ENCODE assay signal across 31 mouse cellular contexts in the genomic region with DNA sequence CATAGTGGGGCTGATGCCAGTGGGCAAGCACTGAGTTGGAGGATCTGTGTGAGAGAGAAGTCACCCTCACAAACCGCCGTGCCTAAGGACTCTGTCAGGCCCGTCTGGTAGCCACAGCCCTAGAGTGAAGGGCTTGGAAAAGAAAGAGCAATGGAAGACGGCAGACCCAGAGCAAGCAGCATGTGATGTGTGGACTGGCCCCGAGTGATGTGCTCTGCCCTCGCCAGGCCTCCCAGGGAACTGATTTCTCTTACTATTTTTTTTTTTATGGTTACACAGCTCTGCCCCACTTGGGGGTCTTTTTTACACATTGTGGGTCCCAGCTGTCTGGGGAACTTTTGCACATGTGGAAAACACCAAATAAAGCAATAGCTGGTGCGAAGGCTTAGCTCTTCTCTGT. TPM values are rescaled to one million over a fixed set of nuclear protein-coding genes. Genes with fewer than 3 reads are reported as not detected.
DNase-seq lines count a peak whose midpoint lies in the region; ATAC-seq and TF ChIP-seq lines count a peak whose summit lies in the region.
"Had no signal": no experiment of that assay in that cellular context is flagged by ENCODE, and none has a peak within 500 bp of the region (broad histone marks: within the 10 kb centered on the region; RNA-seq: fewer than 3 reads in every experiment).

No protein-coding gene starts in this region.

- intact Hi-C loops in gastrocnemius, postnatal 14 days (cut with DNase I; ENCODE audit: low total_unique reads) = no loop called here

- H3K9ac ChIP-seq in CH12.LX (ENCODE audit: insufficient read depth, low read depth) = no peak overlapping the region
- no peak overlapping the region for H3K9ac ChIP-seq in ES-E14 (ENCODE audit: insufficient read depth, low read depth, low read length, poor library complexity, severe bottlenecking)
- H3K9ac ChIP-seq in stomach, postnatal 0 days (ENCODE audit: low read length) = no peak overlapping the region
- H3K9ac ChIP-seq: heart, embryonic 13.5 days; hindbrain, embryonic 14.5 days had no signal

- peak; percentile 5 for DNase-seq in gastrocnemius, postnatal 10 days
- no peak for DNase-seq in gastrocnemius, postnatal 14 days
- DNase-seq in CH12.LX (ENCODE audit: extremely low read depth) (no peak), ES-E14 (ENCODE audit: low read depth, low spot score) (no peak)
- no peak for DNase-seq in stomach, postnatal 0 days (ENCODE audit: low spot score)
- no peak for DNase-seq in heart, adult 9 months (ENCODE audit: low spot score in 2 of 2)
- DNase-seq in lung, postnatal 14 days = no peak
- DNase-seq: adrenal gland, postnatal 10 days; adrenal gland, postnatal 36 days; B cell, adult 2 months; cerebellum, adult 18-20 months; cerebellum, adult 9-10 months; cerebellum, postnatal 14 days; heart, adult 11 months; heart, postnatal 14 days; heart, postnatal 4 days; kidney, adult 11 months had no signal

- no peak for TF ChIP-seq POLR2A in CH12.LX (IDR thresholded peaks at IDR 0.05; ENCODE audit: low read depth, low read length)

- no peaks in the 10 kb centered on the region for H3K36me3 ChIP-seq in CH12.LX (replicated peaks in 1 of 2; ENCODE audit: control insufficient read depth in 1 of 2, insufficient read depth in 1 of 2, low read length in 1 of 2)
- peaks cover 2% of the 10 kb centered on the region; the same call in 1 of the 2 replicates for H3K36me3 ChIP-seq in ES-E14 (ENCODE audit: control insufficient read depth, insufficient read depth, low read length, poor library complexity, severe bottlenecking)
- H3K36me3 ChIP-seq in stomach, postnatal 0 days (ENCODE audit: control insufficient read depth, insufficient read depth, low read length) = peaks cover 7% of the 10 kb centered on the region; the same call in 1 of the 2 replicates
- H3K36me3 ChIP-seq: forebrain, embryonic 10.5 days; G1E had no signal

- in situ Hi-C loops in CH12.LX (cut with MboI; ENCODE audit: low pct_ligation_motif_present, low pct_unique_long_range_greater_than_20kb, low sequenced_read_pairs) (no loop called here), ES-E14 (cut with MboI; ENCODE audit: low sequenced_read_pairs in 2 of 2, unreplicated experiment in 2 of 2) (no loop called here)

- TF ChIP-seq EP300 in CH12.LX (IDR thresholded peaks at IDR 0.05; ENCODE audit: low read length) = no peak
- TF ChIP-seq EP300 in stomach, postnatal 0 days (optimal IDR thresholded peaks at IDR 0.05) = no peak

- no peak overlapping the region for H3K4me2 ChIP-seq in CH12.LX (ENCODE audit: insufficient read depth, low read depth, poor library complexity, severe bottlenecking)
- H3K4me2 ChIP-seq in stomach, postnatal 0 days (replicated peaks; ENCODE audit: low read depth) = no peak overlapping the region
- H3K4me2 ChIP-seq: heart, embryonic 13.5 days; hindbrain, embryonic 14.5 days had no signal

- TF ChIP-seq CTCF in CH12.LX (conservative IDR thresholded peaks at IDR 0.05 in 1 of 2, IDR thresholded peaks at IDR 0.05 in 1 of 2; ENCODE audit: low read depth in 2 of 2, low read length in 2 of 2) = 0 out of 4 replicates have a peak, but pooled peaks of 1 of the 2 experiments have one; percentile 2
- TF ChIP-seq CTCF in stomach, postnatal 0 days (IDR thresholded peaks at IDR 0.05; ENCODE audit: low read depth) = peak; percentile 25; the same call in 1 of the 2 replicates

- TF ChIP-seq RAD21 in CH12.LX (IDR thresholded peaks at IDR 0.05; ENCODE audit: low read depth, low read length) = no peak; the same call in 1 of the 2 replicates

- H3K9me3 ChIP-seq in CH12.LX (replicated peaks; ENCODE audit: low read length) (no peaks in the 10 kb centered on the region), ES-E14 (ENCODE audit: control insufficient read depth, insufficient read depth, low read depth, low read length) (no peaks in the 10 kb centered on the region)
- H3K9me3 ChIP-seq in stomach, postnatal 0 days (ENCODE audit: control insufficient read depth, low read length) = no peaks in the 10 kb centered on the region
- H3K9me3 ChIP-seq: forebrain, embryonic 10.5 days; G1E; heart, embryonic 13.5 days had no signal

- H3K4me1 ChIP-seq in CH12.LX (ENCODE audit: control insufficient read depth in 1 of 2, insufficient read depth in 2 of 2) (no peaks in the 10 kb centered on the region; a peak in 1 of 4 replicates), ES-E14 (ENCODE audit: control insufficient read depth in 2 of 2, insufficient read depth in 2 of 2, low read length in 2 of 2, poor library complexity in 1 of 2) (no peaks in the 10 kb centered on the region)
- H3K4me1 ChIP-seq in stomach, postnatal 0 days (replicated peaks; ENCODE audit: control insufficient read depth, insufficient read depth) = no peaks in the 10 kb centered on the region
- H3K4me1 ChIP-seq: forebrain, embryonic 10.5 days; heart, embryonic 13.5 days had no signal

- dilution Hi-C loops in CH12.LX (cut with MboI; ENCODE audit: extremely low pct_ligation_motif_present, extremely low pct_unique_long_range_greater_than_20kb, low sequenced_read_pairs) = no loop called here

- WGBS in stomach, postnatal 0 days = 55% methylated on average over 7 of the region's 7 CpGs

- H3K27me3 ChIP-seq in CH12.LX (replicated peaks) = no peaks in the 10 kb centered on the region
- no peaks in the 10 kb centered on the region for H3K27me3 ChIP-seq in stomach, postnatal 0 days (ENCODE audit: control insufficient read depth, insufficient read depth, low read length)
- H3K27me3 ChIP-seq: heart, embryonic 13.5 days had no signal

- ATAC-seq in stomach, postnatal 0 days (ENCODE audit: low FRiP score, low TSS enrichment) = no peak
- ATAC-seq: forebrain, embryonic 14.5 days; hindbrain, postnatal 0 days; inflammation-experienced regulatory T-cells, adult 6 months had no signal

- H3K4me3 ChIP-seq in CH12.LX (replicated peaks in 1 of 3; ENCODE audit: low read depth in 2 of 3, low read length in 2 of 3, poor library complexity in 1 of 3) = no peak overlapping the region
- no peak overlapping the region for H3K4me3 ChIP-seq in ES-E14 (ENCODE audit: insufficient read depth in 1 of 2, low read depth in 1 of 2, low read length in 2 of 2, poor library complexity in 1 of 2, severe bottlenecking in 1 of 2)
- no peak overlapping the region for H3K4me3 ChIP-seq in stomach, postnatal 0 days (ENCODE audit: low read depth, low read length)
- H3K4me3 ChIP-seq: forebrain, embryonic 10.5 days; heart, embryonic 13.5 days had no signal

- H3K79me2 ChIP-seq in CH12.LX (replicated peaks; ENCODE audit: control insufficient read depth, extremely low read depth, insufficient read depth, poor library complexity, severe bottlenecking) = no peaks in the 10 kb centered on the region

- H3K27ac ChIP-seq in CH12.LX (ENCODE audit: insufficient read depth, low read depth) (no peak overlapping the region), ES-E14 (ENCODE audit: insufficient read depth, low read depth, low read length, poor library complexity, severe bottlenecking) (no peak overlapping the region; the same call in 1 of the 2 replicates)
- no peak overlapping the region for H3K27ac ChIP-seq in stomach, postnatal 0 days (replicated peaks)
- H3K27ac ChIP-seq: forebrain, embryonic 10.5 days; heart, embryonic 13.5 days; hindbrain, embryonic 14.5 days; hindbrain, postnatal 0 days had no signal

TF ChIP-seq in CH12.LX, 34 proteins besides CTCF, POLR2A, EP300 and RAD21:
- 0 out of 2 replicates have a peak, but pooled peaks have one; percentile 9 for TF ChIP-seq ZNF384 (IDR thresholded peaks at IDR 0.05; ENCODE audit: low read depth, low read length)
- no peak for TF ChIP-seq RCOR1 (conservative IDR thresholded peaks at IDR 0.05; ENCODE audit: low read depth, low read length)

TF ChIP-seq in ES-E14, 5 proteins besides CTCF, POLR2A, EP300 and RAD21:
- TF ChIP-seq ZNF384 (IDR thresholded peaks at IDR 0.05; ENCODE audit: low read depth, low read length) (peak; percentile 80), HCFC1 (IDR thresholded peaks at IDR 0.05; ENCODE audit: borderline replicate concordance, insufficient read depth, low read length) (no peak)

RNA-seq across cellular contexts. Expression of a gene that starts 6.0 kb away (rescaled TPM):
- total RNA-seq in gastrocnemius, postnatal 10 days (2021) = 100 to 1,000 TPM; 101 to 102 TPM
- total RNA-seq in gastrocnemius, postnatal 14 days (2021) = 10 to 100 TPM; 97.8 to 99.2 TPM
- 308 and 328 TPM in 2 replicates for total RNA-seq in CH12.LX (2012; rRNA removed)
- 367 and 373 TPM in 2 replicates for total RNA-seq in CH12.LX (2014; rRNA removed)
- polyA plus RNA-seq in CH12.LX (2012; ENCODE audit: insufficient read length, low read depth) = 230 and 251 TPM in 2 replicates
- total RNA-seq in ES-E14 (2012; rRNA removed) = 173 and 182 TPM in 2 replicates
- 263 and 269 TPM in 2 replicates for polyA plus RNA-seq in stomach, postnatal 0 days (2015; fragmentation: Nextera tagmentation; extraction: Ambion mirVana)

RNA-seq across cellular contexts. Expression of a gene that starts 9.7 kb away (rescaled TPM):
- total RNA-seq in gastrocnemius, postnatal 10 days (2021) = under 1 TPM in 1 of 2 experiments, not detected in 1; 0.41 TPM
- not detected for total RNA-seq in gastrocnemius, postnatal 14 days (2021)
- total RNA-seq in CH12.LX (2012; rRNA removed) (0.21 TPM in 1 of 2 replicates, not detected in the other), CH12.LX (2014; rRNA removed) (not detected in 2 replicates), ES-E14 (2012; rRNA removed) (1.0 and 1.4 TPM in 2 replicates)
- polyA plus RNA-seq in CH12.LX (2012; ENCODE audit: insufficient read length, low read depth) = not detected in 2 replicates
- polyA plus RNA-seq in stomach, postnatal 0 days (2015; fragmentation: Nextera tagmentation; extraction: Ambion mirVana) = not detected in 2 replicates
- total RNA-seq: gastrocnemius, adult 8-10 months; gastrocnemius, postnatal 4 days; heart, adult 8-10 months; heart, postnatal 14 days; heart, postnatal 4 days; hindbrain, postnatal 0 days had no signal
- polyA plus RNA-seq: embryonic facial prominence, embryonic 11.5 days; embryonic facial prominence, embryonic 14.5 days; G1E; heart, embryonic 13.5 days; heart, embryonic 16.5 days; hindbrain, embryonic 11.5 days; hindbrain, embryonic 14.5 days; hindbrain, postnatal 0 days; inflammation-experienced regulatory T-cells, adult 6 months had no signal

RNA-seq across cellular contexts. Expression of a gene that starts 28.4 kb away (rescaled TPM):
- total RNA-seq in gastrocnemius, postnatal 10 days (2021) = 100 to 1,000 TPM; 393 to 460 TPM
- total RNA-seq in gastrocnemius, postnatal 14 days (2021) = 100 to 1,000 TPM; 267 to 438 TPM
- total RNA-seq in CH12.LX (2012; rRNA removed) = 0.71 and 0.76 TPM in 2 replicates
- 0.22 and 0.24 TPM in 2 replicates for total RNA-seq in CH12.LX (2014; rRNA removed)
- polyA plus RNA-seq in CH12.LX (2012; ENCODE audit: insufficient read length, low read depth) = 0.56 and 0.60 TPM in 2 replicates
- total RNA-seq in ES-E14 (2012; rRNA removed) = 64.9 and 86.4 TPM in 2 replicates
- polyA plus RNA-seq in stomach, postnatal 0 days (2015; fragmentation: Nextera tagmentation; extraction: Ambion mirVana) = 5.5 and 5.9 TPM in 2 replicates
- polyA plus RNA-seq: inflammation-experienced regulatory T-cells, adult 6 months had no signal

RNA-seq across cellular contexts. Expression of a gene that starts 46.2 kb away (rescaled TPM):
- 10 to 100 TPM; 19.0 to 27.2 TPM for total RNA-seq in gastrocnemius, postnatal 10 days (2021)
- total RNA-seq in gastrocnemius, postnatal 14 days (2021) = 10 to 100 TPM; 12.4 to 13.8 TPM
- total RNA-seq in CH12.LX (2012; rRNA removed) (0.59 and 0.64 TPM in 2 replicates), CH12.LX (2014; rRNA removed) (not detected in 2 replicates), ES-E14 (2012; rRNA removed) (3.3 and 6.0 TPM in 2 replicates)
- 0.49 and 0.51 TPM in 2 replicates for polyA plus RNA-seq in CH12.LX (2012; ENCODE audit: insufficient read length, low read depth)
- 3.8 and 6.1 TPM in 2 replicates for polyA plus RNA-seq in stomach, postnatal 0 days (2015; fragmentation: Nextera tagmentation; extraction: Ambion mirVana)

Comparison
In these comparisons a context has a peak if more than half of its experiments do, and no peak if none do; other contexts are left out.
1. RNA of a gene that starts 28.4 kb away (total RNA-seq): 393 to 460 TPM in gastrocnemius, postnatal 10 days, 267 to 438 TPM in gastrocnemius, postnatal 14 days and 64.9 to 86.4 TPM in ES-E14; 0.22 to 0.76 TPM in CH12.LX; every median in the first group is over 10 times any median in the second.